Mouse (Mus musculus): ENCODE results near the gene Fkbpl.

The Fkbpl gene

GRCm38 (mm10) chr17:34648141-34648890, 3.8 kb downstream of the Fkbpl start:
- DNase-seq (ENCODE audit: low spot score in 2 of 2) = no peak

- DNase-seq (ENCODE audit: low spot score in 2 of 2) = no peak
Observed at GRCm38 (mm10) chr17:34649106-34649864, 4.7 kb downstream of the Fkbpl start.

- DNase-seq (ENCODE audit: low spot score in 2 of 2) = no peak
Observed at GRCm38 (mm10) chr17:34650781-34651180, 6.2 kb downstream of the Fkbpl start.

- DNase-seq (ENCODE audit: low spot score in 2 of 2) = no peak
Observed at GRCm38 (mm10) chr17:34651507-34652221, 7.1 kb downstream of the Fkbpl start.

GRCm38 (mm10) chr17:34652546-34652945, 8.0 kb downstream of the Fkbpl start:
- DNase-seq (ENCODE audit: low spot score in 2 of 2) = no peak

- no peak for DNase-seq (ENCODE audit: low spot score in 2 of 2)
Observed at GRCm38 (mm10) chr17:34652985-34653384, 8.4 kb downstream of the Fkbpl start.

- no peak for DNase-seq (ENCODE audit: low spot score in 2 of 2)
Observed at GRCm38 (mm10) chr17:34653746-34654285, 9.3 kb downstream of the Fkbpl start.

- DNase-seq (ENCODE audit: low spot score in 2 of 2) = no peak
Observed at GRCm38 (mm10) chr17:34654392-34654791, 9.8 kb downstream of the Fkbpl start.

GRCm38 (mm10) chr17:34655160-34655559, 10.6 kb downstream of the Fkbpl start:
- DNase-seq (ENCODE audit: low spot score in 2 of 2) = no peak

GRCm38 (mm10) chr17:34655581-34655991, 11.0 kb downstream of the Fkbpl start:
- peak; percentile 97 for DNase-seq (ENCODE audit: low spot score in 2 of 2)

GRCm38 (mm10) chr17:34656666-34657065, 12.1 kb downstream of the Fkbpl start:
- peak; percentile 62 to 72 for DNase-seq (ENCODE audit: low spot score in 2 of 2)

- peak in 1 of 2 experiments; percentile 38 for DNase-seq (ENCODE audit: low spot score in 2 of 2)
Observed at GRCm38 (mm10) chr17:34657271-34657670, 12.7 kb downstream of the Fkbpl start.

- DNase-seq (ENCODE audit: low spot score in 2 of 2) = no peak
Observed at GRCm38 (mm10) chr17:34658145-34658544, 13.6 kb downstream of the Fkbpl start.

- DNase-seq (ENCODE audit: low spot score in 2 of 2) = no peak
Observed at GRCm38 (mm10) chr17:34658591-34658990, 14.0 kb downstream of the Fkbpl start.

GRCm38 (mm10) chr17:34659181-34659896, 14.8 kb downstream of the Fkbpl start:
- DNase-seq (ENCODE audit: low spot score in 2 of 2) = peak in 1 of 2 experiments; percentile 70

- DNase-seq (ENCODE audit: low spot score in 2 of 2) = no peak
Observed at GRCm38 (mm10) chr17:34659897-34660214, 15.3 kb downstream of the Fkbpl start.

- peak in 1 of 2 experiments; percentile 76 for DNase-seq (ENCODE audit: low spot score in 2 of 2)
Observed at GRCm38 (mm10) chr17:34660259-34660820, 15.8 kb downstream of the Fkbpl start.

GRCm38 (mm10) chr17:34661121-34661591, 16.6 kb downstream of the Fkbpl start:
- DNase-seq (ENCODE audit: low spot score in 2 of 2) = peak; percentile 84 to 87

- no peak for DNase-seq (ENCODE audit: low spot score in 2 of 2)
Observed at GRCm38 (mm10) chr17:34662468-34662867, 17.9 kb downstream of the Fkbpl start.

- no peak for DNase-seq (ENCODE audit: low spot score in 2 of 2)
Observed at GRCm38 (mm10) chr17:34662978-34663377, 18.4 kb downstream of the Fkbpl start.

- DNase-seq (ENCODE audit: low spot score in 2 of 2) = no peak
Observed at GRCm38 (mm10) chr17:34663558-34663957, 19.0 kb downstream of the Fkbpl start.

Measured in heart, adult 9 months (tissue).